Mouse (Mus musculus) layer of hippocampus, adult 9-10 months (tissue): ENCODE measurements at regions not wholly inside any gene's neighbourhood (a gene's known extent, or its start where the extent isn't known, plus 50 kb on each side); places are given as distances from the start of the nearest gene placed in this dataset.

Experiments
- DNase-seq: peaks from one replicate; pipeline ENCODE4 v3.0.0; 2022; ENCODE audit warnings: low spot score

GRCm38 (mm10) chr19:33048754-33049442, 291.6 kb downstream of the Pten start:
- no peak for DNase-seq

- no peak for DNase-seq
These were observed 296.0 kb downstream of the Pten start for GRCm38 (mm10) chr19:33053199-33053867.

DNA sequence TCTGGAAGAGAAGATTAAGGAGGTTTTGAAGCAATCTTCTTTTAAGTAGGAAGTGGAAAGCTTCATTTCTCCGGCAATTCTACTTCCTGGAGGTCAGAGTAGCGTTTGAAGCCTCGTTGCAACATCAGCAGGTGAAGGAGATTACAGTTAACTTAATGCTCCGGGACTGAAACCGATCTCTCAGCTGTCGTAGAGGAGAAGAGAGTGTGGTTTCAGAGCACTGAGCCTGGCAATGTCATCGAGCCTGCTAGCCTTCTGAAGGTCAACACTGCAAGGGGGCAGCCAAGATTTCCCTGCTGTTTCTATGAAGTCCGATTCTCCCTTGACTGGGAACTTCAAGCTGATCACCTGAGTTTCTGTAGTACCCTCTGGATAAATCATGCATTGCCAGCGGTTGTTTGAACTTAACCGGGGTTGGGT, 299.1 kb downstream of the Pten start:
- DNase-seq, result no peak

- DNase-seq, result no peak
These were observed 303.7 kb downstream of the Pten start for GRCm38 (mm10) chr19:33061006-33061405.

GRCm38 (mm10) chr19:33062165-33063058, 305.1 kb downstream of the Pten start:
- no peak for DNase-seq

DNA sequence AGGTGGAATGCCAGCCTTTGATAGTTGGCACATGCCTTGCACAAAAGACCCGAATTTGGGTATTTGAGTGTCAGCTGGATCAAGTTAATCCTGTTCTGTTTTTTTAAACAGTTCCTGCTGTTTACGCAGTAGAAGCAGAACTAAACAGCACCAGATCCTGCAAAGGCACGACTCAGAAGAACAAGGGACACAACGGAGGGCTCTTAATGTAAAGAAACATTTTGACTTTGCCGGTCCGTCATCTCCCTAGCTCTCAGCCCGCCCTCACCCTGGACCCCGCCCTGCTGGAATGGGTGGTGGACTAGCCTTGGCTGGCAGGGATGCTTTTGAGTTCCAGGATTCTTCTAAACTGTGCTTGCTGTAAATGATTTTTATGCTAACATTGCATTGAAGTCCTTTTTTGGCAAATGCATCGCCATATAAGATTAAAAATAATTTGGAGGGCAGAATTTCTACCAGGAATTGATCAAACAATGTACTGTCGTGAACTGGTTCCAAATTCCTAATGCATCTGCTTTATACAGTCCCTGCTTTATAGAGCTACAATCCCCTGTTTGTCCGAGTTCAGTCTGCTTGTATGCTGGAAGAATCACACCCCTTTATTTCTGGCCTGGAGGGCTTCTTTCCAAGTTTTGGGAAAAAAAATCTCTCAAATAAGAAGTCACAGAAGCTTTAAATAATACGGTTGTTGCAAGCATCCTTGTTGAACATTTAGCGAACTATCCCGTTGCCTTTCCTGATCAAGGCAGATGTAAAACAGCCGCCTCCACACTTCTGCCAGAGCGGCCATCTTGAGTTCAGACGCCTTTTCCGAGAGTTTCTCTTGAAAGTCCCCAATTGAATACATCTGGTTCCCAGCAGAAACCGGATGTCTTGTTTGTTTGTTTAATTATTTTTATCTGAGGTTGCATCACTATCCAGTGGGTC, 308.2 kb downstream of the Pten start:
- no peak for DNase-seq

- DNase-seq, result no peak
These were observed 311.2 kb downstream of the Pten start for GRCm38 (mm10) chr19:33068351-33068955.

GRCm38 (mm10) chr19:33069761-33070160, 312.5 kb downstream of the Pten start:
- no peak for DNase-seq

GRCm38 (mm10) chr19:33072299-33072698, 315.0 kb downstream of the Pten start:
- DNase-seq, result no peak

DNA sequence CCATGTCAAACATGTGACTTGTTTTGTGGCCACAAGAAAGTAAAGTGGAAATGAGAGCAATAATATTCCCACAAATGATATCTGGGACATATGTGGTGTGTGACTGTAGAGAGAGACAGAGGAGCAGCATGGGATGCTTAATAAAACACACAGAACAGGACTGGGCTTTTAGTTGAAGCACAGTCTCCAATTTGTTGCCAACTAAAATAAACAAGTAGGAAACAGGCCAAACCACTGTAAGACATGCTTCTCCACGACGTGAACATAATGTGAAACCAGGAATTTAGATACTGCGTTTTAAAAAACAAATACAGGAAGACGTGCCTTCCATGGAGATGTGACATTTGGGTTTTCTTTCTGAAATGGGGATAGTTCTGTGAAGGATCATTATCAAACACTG, 317.2 kb downstream of the Rnls start:
- no peak for DNase-seq

- no peak for DNase-seq
These were observed 313.3 kb downstream of the Rnls start for GRCm38 (mm10) chr19:33078681-33079360.

- DNase-seq, result no peak
These were observed 312.1 kb downstream of the Rnls start for GRCm38 (mm10) chr19:33079959-33080358.

GRCm38 (mm10) chr19:33081493-33081892, 310.6 kb downstream of the Rnls start:
- DNase-seq, result no peak

GRCm38 (mm10) chr19:33083371-33083770, 308.7 kb downstream of the Rnls start:
- no peak for DNase-seq

DNA sequence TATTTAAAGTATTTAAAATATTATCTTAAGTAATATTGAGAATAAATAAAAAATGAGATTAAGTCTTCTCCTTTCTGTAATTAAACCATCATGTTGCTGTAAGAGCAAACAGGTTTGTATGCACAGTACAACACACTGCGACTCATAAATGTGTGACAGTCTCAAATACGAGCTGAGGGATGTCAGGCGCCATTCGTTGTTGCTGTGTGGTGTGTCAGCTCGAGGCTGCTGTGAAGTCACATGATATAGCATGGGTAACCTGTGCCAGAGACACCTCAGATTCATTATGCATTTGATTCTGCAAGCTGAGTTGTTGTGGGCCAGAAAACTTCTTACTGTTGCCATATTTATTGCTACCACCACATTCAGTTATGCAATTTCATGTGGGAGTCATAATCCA, 307.4 kb downstream of the Rnls start:
- no peak for DNase-seq
